Mouse (Mus musculus) midbrain, embryonic 12.5 days (tissue): ENCODE data around the gene Ndufa4l2. TPM values are rescaled to one million over a fixed set of nuclear protein-coding genes. Genes with fewer than 3 reads are reported as not detected.
A peak's percentile ranks its signal among the peaks of the same experiment; 100 is the strongest.

Source experiments
- ATAC-seq: fragments of 200-750 bp; cut with Nextera tagmentation; 2 replicates; pipeline ENCODE4 v1.8.0; 2017; ENCODE audit warnings: low read depth, moderate TSS enrichment, moderate library complexity; ENCODE audit not compliant: low FRiP score
- H3K27ac ChIP-seq: fragments of 300-500 bp; sonication (generic); replicated peaks from 2 replicates; pipeline ENCODE4 v1.5.1; 2016; ENCODE audit warnings: mild to moderate bottlenecking
- H3K27me3 ChIP-seq: fragments of 300-500 bp; sonication (generic); 2 replicates; pipeline ENCODE4 v1.6.1; 2016; ENCODE audit warnings: mild to moderate bottlenecking
- H3K36me3 ChIP-seq: fragments of 300-500 bp; sonication (generic); 2 replicates; pipeline ENCODE4 v1.6.1; 2016
- H3K4me1 ChIP-seq: fragments of 300-500 bp; sonication (generic); 2 replicates; pipeline ENCODE4 v1.6.1; 2016
- H3K4me2 ChIP-seq: fragments of 300-500 bp; sonication (generic); replicated peaks from 2 replicates; pipeline ENCODE4 v1.6.1; 2016; ENCODE audit warnings: mild to moderate bottlenecking, moderate library complexity
- H3K4me3 ChIP-seq: fragments of 300-500 bp; sonication (generic); 2 replicates; pipeline ENCODE4 v1.5.1; 2016; ENCODE audit warnings: mild to moderate bottlenecking
- H3K9ac ChIP-seq: fragments of 300-500 bp; sonication (generic); replicated peaks from 2 replicates; pipeline ENCODE4 v1.6.1; 2016; ENCODE audit warnings: mild to moderate bottlenecking, moderate library complexity
- H3K9me3 ChIP-seq: fragments of 300-500 bp; sonication (generic); 2 replicates; pipeline ENCODE4 v1.6.1; 2016; ENCODE audit warnings: mild to moderate bottlenecking
- WGBS: fragments of 180-500 bp; shearing (Covaris S2); methylation state at CpG from one replicate; pipeline ENCODE4 v1.1.7; 2016; 5-methylcytosine and 5-hydroxymethylcytosine counted together
- polyA plus RNA-seq: library from polyadenylated mRNA; unstranded; fragments of >200 nt; fragmentation: Nextera tagmentation; extraction: Ambion mirVana; gene quantifications from 2 replicates; pipeline ENCODE4 v1.2.1, GENCODE M21; 2016

Ndufa4l2 gene
- polyA plus RNA-seq, 1 experiment from 2014 or later: 7.6 TPM

GRCm38 (mm10) chr10:127534036-127534928, 19.5 kb downstream of the Ndufa4l2 start, which contains the start of gene Nxph4:
TSS of gene Nxph4 (minus strand) at chr10:127534559.
- H3K36me3 ChIP-seq: peaks cover 10% of the 10 kb centered on the region
- WGBS: under 1% methylated on average over 64 of the region's 78 CpGs
- ATAC-seq: no peak
- H3K27me3 ChIP-seq: peaks cover 75% of the 10 kb centered on the region
- H3K9ac ChIP-seq: peak within 1 kb of the TSS; percentile 68
- peak within 1 kb of the TSS; percentile 71 for H3K27ac ChIP-seq
- no peaks in the 10 kb centered on the region for H3K9me3 ChIP-seq
- peak within 1 kb of the TSS; percentile 52 for H3K4me3 ChIP-seq
- H3K4me2 ChIP-seq: peak within 1 kb of the TSS; percentile 69
- peaks cover 68% of the 10 kb centered on the region for H3K4me1 ChIP-seq

GRCm38 (mm10) chr10:127534929-127535384, 20.2 kb downstream of the Ndufa4l2 start:
- H3K36me3 ChIP-seq: peaks cover 17% of the 10 kb centered on the region
- H3K27me3 ChIP-seq: peaks cover 75% of the 10 kb centered on the region
- H3K9me3 ChIP-seq: no peaks in the 10 kb centered on the region
- no peak for ATAC-seq
- H3K4me3 ChIP-seq: peak overlapping the region; percentile 52
- H3K9ac ChIP-seq: peak overlapping the region; percentile 68; the same call in 1 of the 2 replicates
- WGBS: under 1% methylated on average over 28 of the region's 30 CpGs
- peak overlapping the region; percentile 71 for H3K27ac ChIP-seq
- peaks cover 61% of the 10 kb centered on the region for H3K4me1 ChIP-seq
- peak overlapping the region; percentile 69 for H3K4me2 ChIP-seq

- no peak overlapping the region for H3K9ac ChIP-seq
- peaks cover 46% of the 10 kb centered on the region for H3K4me1 ChIP-seq
- H3K4me3 ChIP-seq: no peak overlapping the region
- no peaks in the 10 kb centered on the region for H3K9me3 ChIP-seq
- peak overlapping the region; percentile 21; the same call in 1 of the 2 replicates for H3K4me2 ChIP-seq
- peak; percentile 65 for ATAC-seq
- H3K27ac ChIP-seq: peak overlapping the region; percentile 71
- WGBS: 11% methylated on average over 8 of the region's 8 CpGs
- peaks cover 58% of the 10 kb centered on the region for H3K27me3 ChIP-seq
- H3K36me3 ChIP-seq: peaks cover 35% of the 10 kb centered on the region
These were observed 22.0 kb downstream of the Ndufa4l2 start for GRCm38 (mm10) chr10:127536586-127537314.

- no peak overlapping the region for H3K9ac ChIP-seq
- peak overlapping the region; percentile 39 for H3K27ac ChIP-seq
- peaks cover 47% of the 10 kb centered on the region for H3K36me3 ChIP-seq
- no peak overlapping the region for H3K4me3 ChIP-seq
- ATAC-seq: peak; percentile 35; the same call in 1 of the 2 replicates
- 24% methylated on average over 7 of the region's 7 CpGs for WGBS
- H3K4me1 ChIP-seq: peaks cover 42% of the 10 kb centered on the region
- no peaks in the 10 kb centered on the region for H3K9me3 ChIP-seq
- H3K4me2 ChIP-seq: no peak overlapping the region
- peaks cover 45% of the 10 kb centered on the region for H3K27me3 ChIP-seq
These were observed 23.3 kb downstream of the Ndufa4l2 start for GRCm38 (mm10) chr10:127537854-127538583.

- Histone ChIP-seq H3K27me3 (peaks cover 10% of the 10 kb centered on the region), H3K4me1 (peaks cover 10% of the 10 kb centered on the region), H3K9me3 (no peaks in the 10 kb centered on the region), H3K9ac (no peak overlapping the region), H3K27ac (no peak overlapping the region; the same call in 1 of the 2 replicates), H3K36me3 (peaks cover 78% of the 10 kb centered on the region), H3K4me3 (no peak overlapping the region), H3K4me2 (no peak overlapping the region)
- 94% methylated on average over 8 of the region's 8 CpGs for WGBS
- no peak for ATAC-seq
These were observed 26.7 kb downstream of the Ndufa4l2 start for GRCm38 (mm10) chr10:127541510-127541909.

GRCm38 (mm10) chr10:127542084-127542483, 27.3 kb downstream of the Ndufa4l2 start:
- no peak overlapping the region for H3K4me3 ChIP-seq
- 0 out of 2 replicates have a peak, but pooled peaks cover 8% of the 10 kb centered on the region for H3K27me3 ChIP-seq
- ATAC-seq: no peak
- H3K4me2 ChIP-seq: no peak overlapping the region
- peak overlapping the region; percentile 54; the same call in 1 of the 2 replicates for H3K27ac ChIP-seq
- WGBS: 64% methylated on average over 13 of the region's 13 CpGs
- no peaks in the 10 kb centered on the region for H3K9me3 ChIP-seq
- peaks cover 4% of the 10 kb centered on the region; the same call in 1 of the 2 replicates for H3K4me1 ChIP-seq
- H3K9ac ChIP-seq: no peak overlapping the region
- H3K36me3 ChIP-seq: peaks cover 84% of the 10 kb centered on the region

GRCm38 (mm10) chr10:127542720-127543119, 28.0 kb downstream of the Ndufa4l2 start:
- Histone ChIP-seq H3K27ac (peak overlapping the region; percentile 54), H3K4me3 (no peak overlapping the region), H3K4me2 (no peak overlapping the region), H3K9ac (no peak overlapping the region), H3K27me3 (0 out of 2 replicates have a peak, but pooled peaks cover 8% of the 10 kb centered on the region), H3K36me3 (peaks cover 90% of the 10 kb centered on the region), H3K9me3 (no peaks in the 10 kb centered on the region), H3K4me1 (peaks cover 3% of the 10 kb centered on the region; the same call in 1 of the 2 replicates)
- 44% methylated on average over 6 of the region's 6 CpGs for WGBS
- ATAC-seq: no peak

GRCm38 (mm10) chr10:127543916-127544315, 29.1 kb downstream of the Ndufa4l2 start:
- Histone ChIP-seq H3K36me3 (peaks cover 96% of the 10 kb centered on the region), H3K9ac (no peak overlapping the region), H3K27me3 (0 out of 2 replicates have a peak, but pooled peaks cover 8% of the 10 kb centered on the region), H3K27ac (no peak overlapping the region), H3K4me2 (no peak overlapping the region), H3K9me3 (no peaks in the 10 kb centered on the region), H3K4me1 (peaks cover 3% of the 10 kb centered on the region; the same call in 1 of the 2 replicates), H3K4me3 (no peak overlapping the region)
- WGBS: 85% methylated on average over 3 of the region's 3 CpGs
- no peak for ATAC-seq

GRCm38 (mm10) chr10:127544375-127544774, 29.6 kb downstream of the Ndufa4l2 start:
- WGBS: 95% methylated on average over 20 of the region's 20 CpGs
- peaks cover 3% of the 10 kb centered on the region; the same call in 1 of the 2 replicates for H3K4me1 ChIP-seq
- H3K4me3 ChIP-seq: no peak overlapping the region
- 0 out of 2 replicates have a peak, but pooled peaks cover 7% of the 10 kb centered on the region for H3K27me3 ChIP-seq
- no peaks in the 10 kb centered on the region for H3K9me3 ChIP-seq
- no peak overlapping the region for H3K9ac ChIP-seq
- H3K36me3 ChIP-seq: peaks cover 96% of the 10 kb centered on the region
- H3K27ac ChIP-seq: no peak overlapping the region
- ATAC-seq: no peak
- H3K4me2 ChIP-seq: no peak overlapping the region

- H3K9ac ChIP-seq: no peak overlapping the region
- no peaks in the 10 kb centered on the region for H3K9me3 ChIP-seq
- H3K4me2 ChIP-seq: no peak overlapping the region
- no peak overlapping the region for H3K4me3 ChIP-seq
- peaks cover 96% of the 10 kb centered on the region for H3K36me3 ChIP-seq
- H3K4me1 ChIP-seq: peaks cover 3% of the 10 kb centered on the region; the same call in 1 of the 2 replicates
- H3K27ac ChIP-seq: no peak overlapping the region
- no peak for ATAC-seq
- no peaks in the 10 kb centered on the region for H3K27me3 ChIP-seq
- WGBS: 90% methylated on average over 7 of the region's 7 CpGs
These were observed 31.7 kb downstream of the Ndufa4l2 start for GRCm38 (mm10) chr10:127546505-127546904.

- H3K9me3 ChIP-seq: no peaks in the 10 kb centered on the region
- no peak for ATAC-seq
- 95% methylated on average over 15 of the region's 15 CpGs for whole genome bisulfite sequencing
- no peak overlapping the region for H3K9ac ChIP-seq
- H3K4me3 ChIP-seq: no peak overlapping the region
- peaks cover 96% of the 10 kb centered on the region for H3K36me3 ChIP-seq
- H3K27ac ChIP-seq: no peak overlapping the region
- H3K4me2 ChIP-seq: no peak overlapping the region
- H3K27me3 ChIP-seq: no peaks in the 10 kb centered on the region
- no peaks in the 10 kb centered on the region for H3K4me1 ChIP-seq
These were observed 33.5 kb downstream of the Ndufa4l2 start for GRCm38 (mm10) chr10:127548236-127548635.
